Mouse (Mus musculus): ENCODE measurements around the gene Arhgef26. TPM values are rescaled to one million over a fixed set of nuclear protein-coding genes. Genes with fewer than 3 reads are reported as not detected.

Arhgef26 gene
- 9.3 and 14.2 TPM in 2 replicates for polyA plus RNA-seq (2012; rRNA removed)

- no peak for TF ChIP-seq POLR2A (IDR thresholded peaks at IDR 0.05; ENCODE audit: low read depth, low read length)
- TF ChIP-seq CTCF (IDR thresholded peaks at IDR 0.05; ENCODE audit: extremely low read depth, insufficient read length, insufficient replicate concordance, low read depth, low read length): no peak
- Histone ChIP-seq H3K4me3 (ENCODE audit: low read depth, low read length) (peak within 1 kb of the TSS; percentile 88), H3K27ac (ENCODE audit: insufficient read depth, low read depth, low read length) (peak within 1 kb of the TSS; percentile 88), H3K27me3 (ENCODE audit: control insufficient read depth, insufficient read depth, low read length) (no peaks in the 10 kb centered on the region), H3K36me3 (ENCODE audit: control insufficient read depth, insufficient read depth, low read length) (no peaks in the 10 kb centered on the region), H3K4me1 (ENCODE audit: control insufficient read depth, insufficient read depth, insufficient read length, low read length) (peaks cover 2% of the 10 kb centered on the region; the same call in 1 of the 2 replicates)
- whole genome bisulfite sequencing: 58% methylated on average over 3 of the region's 3 CpGs
Measured at GRCm38 (mm10) chr3:62338044-62338443, at the start of gene Arhgef26. TSS of gene Arhgef26 (plus strand) at chr3:62338344.

GRCm38 (mm10) chr3:62310493-62310892 is 27.7 kb upstream of the Arhgef26 start:
- no peaks in the 10 kb centered on the region for H3K36me3 ChIP-seq (ENCODE audit: control insufficient read depth, insufficient read depth, low read length)
- H3K27ac ChIP-seq (ENCODE audit: insufficient read depth, low read depth, low read length): no peak overlapping the region
- H3K4me1 ChIP-seq (ENCODE audit: control insufficient read depth, insufficient read depth, insufficient read length, low read length): no peaks in the 10 kb centered on the region
- no peak overlapping the region for H3K4me3 ChIP-seq (ENCODE audit: low read depth, low read length)
- 92% methylated on average over 3 of the region's 3 CpGs for WGBS
- H3K27me3 ChIP-seq (ENCODE audit: control insufficient read depth, insufficient read depth, low read length): no peaks in the 10 kb centered on the region
- TF ChIP-seq POLR2A (IDR thresholded peaks at IDR 0.05; ENCODE audit: low read depth, low read length) (no peak), CTCF (IDR thresholded peaks at IDR 0.05; ENCODE audit: extremely low read depth, insufficient read length, insufficient replicate concordance, low read depth, low read length) (no peak)

- 96% methylated on average over 5 of the region's 5 CpGs for WGBS
- Histone ChIP-seq H3K4me3 (ENCODE audit: low read depth, low read length) (no peak overlapping the region), H3K36me3 (ENCODE audit: control insufficient read depth, insufficient read depth, low read length) (no peaks in the 10 kb centered on the region), H3K27me3 (ENCODE audit: control insufficient read depth, insufficient read depth, low read length) (no peaks in the 10 kb centered on the region), H3K27ac (ENCODE audit: insufficient read depth, low read depth, low read length) (no peak overlapping the region), H3K4me1 (ENCODE audit: control insufficient read depth, insufficient read depth, insufficient read length, low read length) (no peaks in the 10 kb centered on the region)
- TF ChIP-seq POLR2A (IDR thresholded peaks at IDR 0.05; ENCODE audit: low read depth, low read length) (no peak), CTCF (IDR thresholded peaks at IDR 0.05; ENCODE audit: extremely low read depth, insufficient read length, insufficient replicate concordance, low read depth, low read length) (no peak)
Measured at GRCm38 (mm10) chr3:62311224-62311623, 26.9 kb upstream of the Arhgef26 start.

- WGBS: 61% methylated on average over 1 of the region's 1 CpGs
- Histone ChIP-seq H3K4me1 (ENCODE audit: control insufficient read depth, insufficient read depth, insufficient read length, low read length) (no peaks in the 10 kb centered on the region), H3K36me3 (ENCODE audit: control insufficient read depth, insufficient read depth, low read length) (no peaks in the 10 kb centered on the region), H3K4me3 (ENCODE audit: low read depth, low read length) (no peak overlapping the region), H3K27me3 (ENCODE audit: control insufficient read depth, insufficient read depth, low read length) (no peaks in the 10 kb centered on the region), H3K27ac (ENCODE audit: insufficient read depth, low read depth, low read length) (no peak overlapping the region)
- TF ChIP-seq POLR2A (IDR thresholded peaks at IDR 0.05; ENCODE audit: low read depth, low read length) (no peak), CTCF (IDR thresholded peaks at IDR 0.05; ENCODE audit: extremely low read depth, insufficient read length, insufficient replicate concordance, low read depth, low read length) (no peak)
Measured at GRCm38 (mm10) chr3:62324708-62325107, 13.4 kb upstream of the Arhgef26 start.

- H3K27ac ChIP-seq (ENCODE audit: insufficient read depth, low read depth, low read length): no peak overlapping the region
- H3K27me3 ChIP-seq (ENCODE audit: control insufficient read depth, insufficient read depth, low read length): no peaks in the 10 kb centered on the region
- no peaks in the 10 kb centered on the region for H3K36me3 ChIP-seq (ENCODE audit: control insufficient read depth, insufficient read depth, low read length)
- no peak overlapping the region for H3K4me3 ChIP-seq (ENCODE audit: low read depth, low read length)
- H3K4me1 ChIP-seq (ENCODE audit: control insufficient read depth, insufficient read depth, insufficient read length, low read length): no peaks in the 10 kb centered on the region
- TF ChIP-seq CTCF (IDR thresholded peaks at IDR 0.05; ENCODE audit: extremely low read depth, insufficient read length, insufficient replicate concordance, low read depth, low read length): no peak
- TF ChIP-seq POLR2A (IDR thresholded peaks at IDR 0.05; ENCODE audit: low read depth, low read length): no peak
- WGBS: 89% methylated on average over 2 of the region's 2 CpGs
Measured at GRCm38 (mm10) chr3:62327903-62328302, 10.2 kb upstream of the Arhgef26 start.

GRCm38 (mm10) chr3:62338461-62338853 is 313 bp downstream of the Arhgef26 start:
- Histone ChIP-seq H3K36me3 (ENCODE audit: control insufficient read depth, insufficient read depth, low read length) (no peaks in the 10 kb centered on the region), H3K4me3 (ENCODE audit: low read depth, low read length) (peak overlapping the region; percentile 88), H3K27me3 (ENCODE audit: control insufficient read depth, insufficient read depth, low read length) (no peaks in the 10 kb centered on the region), H3K27ac (ENCODE audit: insufficient read depth, low read depth, low read length) (peak overlapping the region; percentile 8; the same call in 1 of the 2 replicates), H3K4me1 (ENCODE audit: control insufficient read depth, insufficient read depth, insufficient read length, low read length) (peaks cover 4% of the 10 kb centered on the region; the same call in 1 of the 2 replicates)
- WGBS: 2% methylated on average over 17 of the region's 17 CpGs
- TF ChIP-seq POLR2A (IDR thresholded peaks at IDR 0.05; ENCODE audit: low read depth, low read length) (no peak), CTCF (IDR thresholded peaks at IDR 0.05; ENCODE audit: extremely low read depth, insufficient read length, insufficient replicate concordance, low read depth, low read length) (no peak)

GRCm38 (mm10) chr3:62338854-62339515 is 841 bp downstream of the Arhgef26 start:
- H3K27ac ChIP-seq (ENCODE audit: insufficient read depth, low read depth, low read length): peak overlapping the region; percentile 88
- peak overlapping the region; percentile 88 for H3K4me3 ChIP-seq (ENCODE audit: low read depth, low read length)
- under 1% methylated on average over 68 of the region's 68 CpGs for WGBS
- TF ChIP-seq CTCF (IDR thresholded peaks at IDR 0.05; ENCODE audit: extremely low read depth, insufficient read length, insufficient replicate concordance, low read depth, low read length) (no peak), POLR2A (IDR thresholded peaks at IDR 0.05; ENCODE audit: low read depth, low read length) (peak; percentile 89; the same call in 1 of the 2 replicates)
- H3K27me3 ChIP-seq (ENCODE audit: control insufficient read depth, insufficient read depth, low read length): no peaks in the 10 kb centered on the region
- H3K36me3 ChIP-seq (ENCODE audit: control insufficient read depth, insufficient read depth, low read length): no peaks in the 10 kb centered on the region
- H3K4me1 ChIP-seq (ENCODE audit: control insufficient read depth, insufficient read depth, insufficient read length, low read length): peaks cover 8% of the 10 kb centered on the region; the same call in 1 of the 2 replicates
